Mouse (Mus musculus) small intestine, adult 2 months (tissue): ENCODE measurements around the gene Hsd17b3. TPM values are rescaled to one million over a fixed set of nuclear protein-coding genes. Genes with fewer than 3 reads are reported as not detected.

ENCODE experiments used
- H3K27ac ChIP-seq: fragments of 200-500 bp; 2 replicates; pipeline ENCODE4 v1.5.1; 2012; ENCODE audit warnings: low read depth, low read length, control low read depth, inconsistent platforms; ENCODE audit not compliant: insufficient read depth
- H3K27me3 ChIP-seq: fragments of 200-500 bp; 2 replicates; pipeline ENCODE4 v1.6.1; 2012; ENCODE audit warnings: mild to moderate bottlenecking, moderate library complexity, low read length, inconsistent platforms; ENCODE audit not compliant: control insufficient read depth, insufficient read depth
- H3K36me3 ChIP-seq: fragments of 200-500 bp; 2 replicates; pipeline ENCODE4 v1.6.1; 2012; ENCODE audit warnings: mild to moderate bottlenecking, low read length, control low read depth, inconsistent platforms; ENCODE audit not compliant: control insufficient read depth, insufficient read depth
- H3K4me1 ChIP-seq: fragments of 200-500 bp; 2 replicates; pipeline ENCODE4 v1.6.1; 2012; ENCODE audit warnings: low read length, inconsistent platforms, mixed read lengths; ENCODE audit not compliant: control insufficient read depth, insufficient read depth, insufficient read length
- H3K4me3 ChIP-seq: fragments of 200-500 bp; 2 replicates; pipeline ENCODE4 v1.5.1; 2012; ENCODE audit warnings: low read depth, mild to moderate bottlenecking, control low read depth, inconsistent platforms, low read length, moderate library complexity
- CTCF ChIP-seq: fragments of 200-500 bp; IDR thresholded peaks from 2 replicates; pipeline ENCODE4 v1.5.1; 2012; ENCODE audit warnings: low read depth, mild to moderate bottlenecking, control low read depth, inconsistent platforms, low read length, moderate library complexity, mixed read lengths; ENCODE audit not compliant: insufficient replicate concordance, insufficient read length; ENCODE audit errors: extremely low read depth
- POLR2A ChIP-seq: fragments of 200-500 bp; IDR thresholded peaks from 2 replicates; pipeline ENCODE4 v1.6.1; 2012; ENCODE audit warnings: low read depth, mild to moderate bottlenecking, control low read depth, inconsistent platforms, low read length, moderate library complexity
- WGBS: fragments of 180-500 bp; shearing (Covaris S2); methylation state at CpG from one replicate; pipeline ENCODE4 v1.1.7; 2018; 5-methylcytosine and 5-hydroxymethylcytosine counted together
- polyA plus RNA-seq: library from polyadenylated mRNA; depleted of rRNA; stranded (reverse); fragments of >200 nt; gene quantifications from 2 replicates; pipeline ENCODE4 v1.2.3, GENCODE M21; 2012

Hsd17b3 gene
- polyA plus RNA-seq, 1 experiment: not detected

GRCm38 (mm10) chr13:64083331-64083730 lies 5.7 kb downstream of the Hsd17b3 start:
- no peaks in the 10 kb centered on the region for H3K4me1 ChIP-seq
- no peaks in the 10 kb centered on the region for H3K27me3 ChIP-seq
- TF ChIP-seq POLR2A: no peak
- TF ChIP-seq CTCF: no peak
- 90% methylated on average over 3 of the region's 3 CpGs for WGBS
- H3K36me3 ChIP-seq: no peaks in the 10 kb centered on the region
- H3K27ac ChIP-seq: no peak overlapping the region
- no peak overlapping the region for H3K4me3 ChIP-seq

GRCm38 (mm10) chr13:64081012-64081919 lies 7.8 kb downstream of the Hsd17b3 start:
- H3K27me3 ChIP-seq: no peaks in the 10 kb centered on the region
- H3K36me3 ChIP-seq: no peaks in the 10 kb centered on the region
- H3K27ac ChIP-seq: no peak overlapping the region
- no peaks in the 10 kb centered on the region for H3K4me1 ChIP-seq
- no peak for TF ChIP-seq POLR2A
- TF ChIP-seq CTCF: no peak
- no peak overlapping the region for H3K4me3 ChIP-seq
- 75% methylated on average over 16 of the region's 16 CpGs for WGBS

GRCm38 (mm10) chr13:64077591-64077990 lies 11.4 kb downstream of the Hsd17b3 start:
- no peak overlapping the region for H3K4me3 ChIP-seq
- no peaks in the 10 kb centered on the region for H3K27me3 ChIP-seq
- no peaks in the 10 kb centered on the region for H3K4me1 ChIP-seq
- H3K36me3 ChIP-seq: no peaks in the 10 kb centered on the region
- no peak overlapping the region for H3K27ac ChIP-seq
- WGBS: 83% methylated on average over 5 of the region's 5 CpGs
- TF ChIP-seq POLR2A: no peak
- no peak for TF ChIP-seq CTCF

GRCm38 (mm10) chr13:64076074-64076473 lies 13.0 kb downstream of the Hsd17b3 start:
- Histone ChIP-seq H3K27ac (no peak overlapping the region), H3K4me1 (peaks cover 3% of the 10 kb centered on the region; the same call in 1 of the 2 replicates), H3K4me3 (no peak overlapping the region), H3K27me3 (no peaks in the 10 kb centered on the region), H3K36me3 (no peaks in the 10 kb centered on the region)
- 82% methylated on average over 4 of the region's 4 CpGs for WGBS
- TF ChIP-seq POLR2A: no peak
- TF ChIP-seq CTCF: no peak

- no peaks in the 10 kb centered on the region for H3K27me3 ChIP-seq
- WGBS: 12% methylated on average over 3 of the region's 3 CpGs
- no peak overlapping the region for H3K27ac ChIP-seq
- H3K36me3 ChIP-seq: no peaks in the 10 kb centered on the region
- no peaks in the 10 kb centered on the region for H3K4me1 ChIP-seq
- TF ChIP-seq POLR2A (no peak), CTCF (no peak)
- no peak overlapping the region for H3K4me3 ChIP-seq
Measured at GRCm38 (mm10) chr13:64066653-64067052, 22.4 kb downstream of the Hsd17b3 start.

GRCm38 (mm10) chr13:64064276-64064675 lies 24.8 kb downstream of the Hsd17b3 start:
- H3K4me3 ChIP-seq: no peak overlapping the region
- no peaks in the 10 kb centered on the region for H3K27me3 ChIP-seq
- H3K27ac ChIP-seq: no peak overlapping the region
- H3K4me1 ChIP-seq: no peaks in the 10 kb centered on the region
- no peak for TF ChIP-seq CTCF
- no peak for TF ChIP-seq POLR2A
- no peaks in the 10 kb centered on the region for H3K36me3 ChIP-seq

- Histone ChIP-seq H3K27me3 (no peaks in the 10 kb centered on the region), H3K36me3 (no peaks in the 10 kb centered on the region), H3K4me3 (no peak overlapping the region), H3K4me1 (no peaks in the 10 kb centered on the region), H3K27ac (no peak overlapping the region)
- WGBS: 83% methylated on average over 5 of the region's 5 CpGs
- TF ChIP-seq POLR2A (no peak), CTCF (no peak)
Measured at GRCm38 (mm10) chr13:64060935-64061506, 28.0 kb downstream of the Hsd17b3 start.
